Mouse (Mus musculus): Measurements from ENCODE around the gene Txlnb.
A peak's percentile ranks its signal among the peaks of the same experiment; 100 is the strongest.
"Not testable (repeated sequence)": the region's sequence is repeated elsewhere in the genome, so short reads cannot be mapped to it uniquely, and the experiment has no call there.

Txlnb gene

GRCm38 (mm10) chr10:17795767-17796631 lies at the start of gene Txlnb:
TSS of gene Txlnb (plus strand) at chr10:17796226.
- DNase-seq (ENCODE audit: low read depth, low spot score), result peak; percentile 78
- Histone ChIP-seq H3K36me3 (ENCODE audit: control insufficient read depth, insufficient read depth, low read length, poor library complexity, severe bottlenecking) (no peaks in the 10 kb centered on the region), H3K27me3 (ENCODE audit: control insufficient read depth, insufficient read depth, low read length, poor library complexity, severe bottlenecking) (no peaks in the 10 kb centered on the region)

GRCm38 (mm10) chr10:17752478-17752877 lies 43.5 kb upstream of the Txlnb start:
- Histone ChIP-seq H3K36me3 (ENCODE audit: control insufficient read depth, insufficient read depth, low read length, poor library complexity, severe bottlenecking) (no peaks in the 10 kb centered on the region), H3K27me3 (ENCODE audit: control insufficient read depth, insufficient read depth, low read length, poor library complexity, severe bottlenecking) (no peaks in the 10 kb centered on the region)
- DNase-seq (ENCODE audit: low read depth, low spot score), result no peak

GRCm38 (mm10) chr10:17759772-17760171 lies 36.3 kb upstream of the Txlnb start:
- DNase-seq (ENCODE audit: low read depth, low spot score), result no peak
- no peaks in the 10 kb centered on the region for H3K27me3 ChIP-seq (ENCODE audit: control insufficient read depth, insufficient read depth, low read length, poor library complexity, severe bottlenecking)
- H3K36me3 ChIP-seq (ENCODE audit: control insufficient read depth, insufficient read depth, low read length, poor library complexity, severe bottlenecking), result no peaks in the 10 kb centered on the region

- no peak for DNase-seq (ENCODE audit: low read depth, low spot score)
- Histone ChIP-seq H3K27me3 (ENCODE audit: control insufficient read depth, insufficient read depth, low read length, poor library complexity, severe bottlenecking) (no peaks in the 10 kb centered on the region), H3K36me3 (ENCODE audit: control insufficient read depth, insufficient read depth, low read length, poor library complexity, severe bottlenecking) (no peaks in the 10 kb centered on the region)
Observed at GRCm38 (mm10) chr10:17760750-17761613, 35.0 kb upstream of the Txlnb start.

GRCm38 (mm10) chr10:17761652-17762051 lies 34.4 kb upstream of the Txlnb start:
- DNase-seq (ENCODE audit: low read depth, low spot score), result no peak
- Histone ChIP-seq H3K36me3 (ENCODE audit: control insufficient read depth, insufficient read depth, low read length, poor library complexity, severe bottlenecking) (no peaks in the 10 kb centered on the region), H3K27me3 (ENCODE audit: control insufficient read depth, insufficient read depth, low read length, poor library complexity, severe bottlenecking) (no peaks in the 10 kb centered on the region)

- Histone ChIP-seq H3K36me3 (ENCODE audit: control insufficient read depth, insufficient read depth, low read length, poor library complexity, severe bottlenecking) (no peaks in the 10 kb centered on the region), H3K27me3 (ENCODE audit: control insufficient read depth, insufficient read depth, low read length, poor library complexity, severe bottlenecking) (no peaks in the 10 kb centered on the region)
- no peak for DNase-seq (ENCODE audit: low read depth, low spot score)
Observed at GRCm38 (mm10) chr10:17762946-17763345, 33.1 kb upstream of the Txlnb start.

GRCm38 (mm10) chr10:17769856-17770255 lies 26.2 kb upstream of the Txlnb start:
- H3K36me3 ChIP-seq (ENCODE audit: control insufficient read depth, insufficient read depth, low read length, poor library complexity, severe bottlenecking), result no peaks in the 10 kb centered on the region
- no peak for DNase-seq (ENCODE audit: low read depth, low spot score)
- no peaks in the 10 kb centered on the region for H3K27me3 ChIP-seq (ENCODE audit: control insufficient read depth, insufficient read depth, low read length, poor library complexity, severe bottlenecking)

- H3K27me3 ChIP-seq (ENCODE audit: control insufficient read depth, insufficient read depth, low read length, poor library complexity, severe bottlenecking), result no peaks in the 10 kb centered on the region
- H3K36me3 ChIP-seq (ENCODE audit: control insufficient read depth, insufficient read depth, low read length, poor library complexity, severe bottlenecking), result no peaks in the 10 kb centered on the region
- DNase-seq (ENCODE audit: low read depth, low spot score), result peak; percentile 72
Observed at GRCm38 (mm10) chr10:17772364-17772763, 23.7 kb upstream of the Txlnb start.

- H3K36me3 ChIP-seq (ENCODE audit: control insufficient read depth, insufficient read depth, low read length, poor library complexity, severe bottlenecking), result no peaks in the 10 kb centered on the region
- H3K27me3 ChIP-seq (ENCODE audit: control insufficient read depth, insufficient read depth, low read length, poor library complexity, severe bottlenecking), result no peaks in the 10 kb centered on the region
- no peak for DNase-seq (ENCODE audit: low read depth, low spot score)
Observed at GRCm38 (mm10) chr10:17774366-17774765, 21.7 kb upstream of the Txlnb start.

GRCm38 (mm10) chr10:17775079-17775478 lies 20.9 kb upstream of the Txlnb start:
- H3K27me3 ChIP-seq (ENCODE audit: control insufficient read depth, insufficient read depth, low read length, poor library complexity, severe bottlenecking), result no peaks in the 10 kb centered on the region
- DNase-seq (ENCODE audit: low read depth, low spot score), result peak; percentile 35
- H3K36me3 ChIP-seq (ENCODE audit: control insufficient read depth, insufficient read depth, low read length, poor library complexity, severe bottlenecking), result no peaks in the 10 kb centered on the region

GRCm38 (mm10) chr10:17776684-17777083 lies 19.3 kb upstream of the Txlnb start:
- H3K36me3 ChIP-seq (ENCODE audit: control insufficient read depth, insufficient read depth, low read length, poor library complexity, severe bottlenecking); H3K27me3 ChIP-seq (ENCODE audit: control insufficient read depth, insufficient read depth, low read length, poor library complexity, severe bottlenecking); DNase-seq (ENCODE audit: low read depth, low spot score): not testable (repeated sequence)

GRCm38 (mm10) chr10:17786771-17787170 lies 9.3 kb upstream of the Txlnb start:
- H3K36me3 ChIP-seq (ENCODE audit: control insufficient read depth, insufficient read depth, low read length, poor library complexity, severe bottlenecking), result no peaks in the 10 kb centered on the region
- no peaks in the 10 kb centered on the region for H3K27me3 ChIP-seq (ENCODE audit: control insufficient read depth, insufficient read depth, low read length, poor library complexity, severe bottlenecking)
- no peak for DNase-seq (ENCODE audit: low read depth, low spot score)

- H3K36me3 ChIP-seq (ENCODE audit: control insufficient read depth, insufficient read depth, low read length, poor library complexity, severe bottlenecking), result no peaks in the 10 kb centered on the region
- no peak for DNase-seq (ENCODE audit: low read depth, low spot score)
- H3K27me3 ChIP-seq (ENCODE audit: control insufficient read depth, insufficient read depth, low read length, poor library complexity, severe bottlenecking), result no peaks in the 10 kb centered on the region
Observed at GRCm38 (mm10) chr10:17787938-17788337, 8.1 kb upstream of the Txlnb start.

- DNase-seq (ENCODE audit: low read depth, low spot score), result peak; percentile 55
- H3K27me3 ChIP-seq (ENCODE audit: control insufficient read depth, insufficient read depth, low read length, poor library complexity, severe bottlenecking), result no peaks in the 10 kb centered on the region
- H3K36me3 ChIP-seq (ENCODE audit: control insufficient read depth, insufficient read depth, low read length, poor library complexity, severe bottlenecking), result no peaks in the 10 kb centered on the region
Observed at GRCm38 (mm10) chr10:17788347-17788746, 7.7 kb upstream of the Txlnb start.

- no peaks in the 10 kb centered on the region for H3K27me3 ChIP-seq (ENCODE audit: control insufficient read depth, insufficient read depth, low read length, poor library complexity, severe bottlenecking)
- no peaks in the 10 kb centered on the region for H3K36me3 ChIP-seq (ENCODE audit: control insufficient read depth, insufficient read depth, low read length, poor library complexity, severe bottlenecking)
- no peak for DNase-seq (ENCODE audit: low read depth, low spot score)
Observed at GRCm38 (mm10) chr10:17793926-17794325, 2.1 kb upstream of the Txlnb start.

Measured in splenic B cell, adult 2 months (primary cell).